8 mouse cellular contexts compared by ENCODE assay signal in genomic region chr14:62975046-62975445, GRCm38 (mm10). TPM values are rescaled to one million over a fixed set of nuclear protein-coding genes. Genes with fewer than 3 reads are reported as not detected.
DNase-seq lines count a peak whose midpoint lies in the region; ATAC-seq lines count a peak whose summit lies in the region.

No protein-coding gene starts in this region.

- peak; percentile 71 for DNase-seq in hindbrain, embryonic 10.5 days (ENCODE audit: low spot score)
- DNase-seq in layer of hippocampus, postnatal 36 days = peak; percentile 51 to 54
- DNase-seq in naive thymus-derived CD4-positive, alpha-beta T cell, adult 2 months (ENCODE audit: low read depth) = peak; percentile 58
- DNase-seq in thymus, postnatal 0 days (ENCODE audit: low spot score) = peak; percentile 62

- H3K27ac ChIP-seq in hindbrain, embryonic 10.5 days = no peak overlapping the region; the same call in 1 of the 2 replicates
- no peak overlapping the region for H3K27ac ChIP-seq in hindbrain, embryonic 13.5 days
- no peak overlapping the region for H3K27ac ChIP-seq in heart, embryonic 12.5 days (ENCODE audit: poor library complexity, severe bottlenecking)

- 17% methylated on average over 5 of the region's 5 CpGs for WGBS in hindbrain, embryonic 10.5 days
- WGBS in hindbrain, embryonic 13.5 days = 13% methylated on average over 5 of the region's 5 CpGs
- 13% methylated on average over 5 of the region's 5 CpGs for WGBS in heart, embryonic 12.5 days

- H3K4me1 ChIP-seq in hindbrain, embryonic 10.5 days (replicated peaks) = peaks cover 9% of the 10 kb centered on the region; the same call in 1 of the 2 replicates
- H3K4me1 ChIP-seq in hindbrain, embryonic 13.5 days (replicated peaks) = no peaks in the 10 kb centered on the region
- no peaks in the 10 kb centered on the region for H3K4me1 ChIP-seq in heart, embryonic 12.5 days (replicated peaks)

- no peaks in the 10 kb centered on the region for H3K36me3 ChIP-seq in hindbrain, embryonic 10.5 days
- no peaks in the 10 kb centered on the region for H3K36me3 ChIP-seq in hindbrain, embryonic 13.5 days
- no peaks in the 10 kb centered on the region for H3K36me3 ChIP-seq in heart, embryonic 12.5 days

- no peaks in the 10 kb centered on the region; the same call in 1 of the 2 replicates for H3K27me3 ChIP-seq in hindbrain, embryonic 10.5 days (ENCODE audit: insufficient read depth, poor library complexity, severe bottlenecking)
- no peaks in the 10 kb centered on the region for H3K27me3 ChIP-seq in hindbrain, embryonic 13.5 days
- no peaks in the 10 kb centered on the region; the same call in 1 of the 2 replicates for H3K27me3 ChIP-seq in heart, embryonic 12.5 days (replicated peaks)

- no peak overlapping the region for H3K4me2 ChIP-seq in hindbrain, embryonic 13.5 days
- peak overlapping the region; percentile 41 for H3K4me2 ChIP-seq in heart, embryonic 12.5 days

- no peaks in the 10 kb centered on the region for H3K9me3 ChIP-seq in hindbrain, embryonic 10.5 days
- no peaks in the 10 kb centered on the region for H3K9me3 ChIP-seq in hindbrain, embryonic 13.5 days
- no peaks in the 10 kb centered on the region for H3K9me3 ChIP-seq in heart, embryonic 12.5 days (replicated peaks)

- ATAC-seq in hindbrain, embryonic 13.5 days (ENCODE audit: low FRiP score) = no peak
- ATAC-seq in activated CD4-positive, CD25-positive, alpha-beta regulatory T cell, adult 4 months = peak; percentile 49
- peak; percentile 40 for ATAC-seq in common myeloid progenitor, adult 5-6 weeks (replicated peaks; ENCODE audit: low read depth, poor library complexity, severe bottlenecking)
- no peak for ATAC-seq in heart, embryonic 12.5 days (ENCODE audit: insufficient number of reproducible peaks, low FRiP score)

- peak overlapping the region; percentile 4; the same call in 1 of the 2 replicates for H3K4me3 ChIP-seq in hindbrain, embryonic 10.5 days
- no peak overlapping the region for H3K4me3 ChIP-seq in hindbrain, embryonic 13.5 days
- H3K4me3 ChIP-seq in heart, embryonic 12.5 days = no peak overlapping the region

- H3K9ac ChIP-seq in hindbrain, embryonic 13.5 days = no peak overlapping the region
- no peak overlapping the region for H3K9ac ChIP-seq in heart, embryonic 12.5 days

RNA-seq across cellular contexts. Expression of gene Defb48, which starts 9.3 kb away (rescaled TPM):
- polyA plus RNA-seq in hindbrain, embryonic 10.5 days (2016; fragmentation: Nextera tagmentation; extraction: Ambion mirVana) = not detected in 2 replicates
- not detected in 2 replicates for polyA plus RNA-seq in hindbrain, embryonic 13.5 days (2015; fragmentation: Nextera tagmentation; extraction: Ambion mirVana)
- polyA plus RNA-seq in activated CD4-positive, CD25-positive, alpha-beta regulatory T cell, adult 4 months (2017; shearing (Covaris generic)) = not detected
- not detected in 2 replicates for total RNA-seq in common myeloid progenitor, adult 5-6 weeks (2017)
- polyA plus RNA-seq in heart, embryonic 12.5 days (2016; fragmentation: Nextera tagmentation; extraction: Ambion mirVana) = not detected in 2 replicates
- total RNA-seq in layer of hippocampus, postnatal 36 days (2021) = not detected
- not detected in 2 replicates for polyA plus RNA-seq in thymus, postnatal 0 days (2015; fragmentation: Nextera tagmentation; extraction: Ambion mirVana)

RNA-seq across cellular contexts. Expression of gene Defb47, which starts 22.8 kb away (rescaled TPM):
- polyA plus RNA-seq in hindbrain, embryonic 10.5 days (2016; fragmentation: Nextera tagmentation; extraction: Ambion mirVana) = not detected in 2 replicates
- not detected in 2 replicates for polyA plus RNA-seq in hindbrain, embryonic 13.5 days (2015; fragmentation: Nextera tagmentation; extraction: Ambion mirVana)
- polyA plus RNA-seq in activated CD4-positive, CD25-positive, alpha-beta regulatory T cell, adult 4 months (2017; shearing (Covaris generic)) = not detected
- total RNA-seq in common myeloid progenitor, adult 5-6 weeks (2017) = not detected in 2 replicates
- not detected in 2 replicates for polyA plus RNA-seq in heart, embryonic 12.5 days (2016; fragmentation: Nextera tagmentation; extraction: Ambion mirVana)
- not detected for total RNA-seq in layer of hippocampus, postnatal 36 days (2021)
- polyA plus RNA-seq in thymus, postnatal 0 days (2015; fragmentation: Nextera tagmentation; extraction: Ambion mirVana) = not detected in 2 replicates

RNA-seq across cellular contexts. Expression of gene Defb43, which starts 36.5 kb away (rescaled TPM):
- not detected in 2 replicates for polyA plus RNA-seq in hindbrain, embryonic 10.5 days (2016; fragmentation: Nextera tagmentation; extraction: Ambion mirVana)
- not detected in 2 replicates for polyA plus RNA-seq in hindbrain, embryonic 13.5 days (2015; fragmentation: Nextera tagmentation; extraction: Ambion mirVana)
- not detected for polyA plus RNA-seq in activated CD4-positive, CD25-positive, alpha-beta regulatory T cell, adult 4 months (2017; shearing (Covaris generic))
- not detected in 2 replicates for total RNA-seq in common myeloid progenitor, adult 5-6 weeks (2017)
- not detected in 2 replicates for polyA plus RNA-seq in heart, embryonic 12.5 days (2016; fragmentation: Nextera tagmentation; extraction: Ambion mirVana)
- not detected for total RNA-seq in layer of hippocampus, postnatal 36 days (2021)
- not detected in 2 replicates for polyA plus RNA-seq in thymus, postnatal 0 days (2015; fragmentation: Nextera tagmentation; extraction: Ambion mirVana)

Comparison
In these comparisons a context has a peak if more than half of its experiments do, and no peak if none do; other contexts are left out.
1. ATAC-seq: peak in activated CD4-positive, CD25-positive, alpha-beta regulatory T cell, adult 4 months (single experiment) and common myeloid progenitor, adult 5-6 weeks (single experiment); none in hindbrain, embryonic 13.5 days (single experiment) and heart, embryonic 12.5 days (single experiment).
2. Peak in every context shown above with its lines, with median percentiles within 50 percentile points of each other: DNase-seq.